Mouse (Mus musculus): ENCODE results near the gene Epn1.

- TF ChIP-seq MXI1 (IDR thresholded peaks at IDR 0.05; ENCODE audit: low read depth, low read length) (peak; percentile 96), CTCF (IDR thresholded peaks at IDR 0.05 in 2 of 3, conservative IDR thresholded peaks at IDR 0.05 in 1 of 3; ENCODE audit: control insufficient read depth in 1 of 3, insufficient read depth in 1 of 3, low read depth in 2 of 3, low read length in 3 of 3, poor library complexity in 1 of 3, severe bottlenecking in 1 of 3) (no peak), MAX (IDR thresholded peaks at IDR 0.05; ENCODE audit: low read length) (peak; percentile 95), EP300 (IDR thresholded peaks at IDR 0.05; ENCODE audit: low read depth in 1 of 2, low read length in 2 of 2) (peak in 1 of 2 experiments; percentile 20; a peak in 1 of 4 replicates), RAD21 (IDR thresholded peaks at IDR 0.05; ENCODE audit: low read depth, low read length) (no peak), TBP (IDR thresholded peaks at IDR 0.05; ENCODE audit: low read depth, low read length) (peak; percentile 75), POLR2A (IDR thresholded peaks at IDR 0.05; ENCODE audit: control insufficient read depth in 1 of 2, insufficient read depth in 1 of 2, low read depth in 1 of 2, low read length in 2 of 2, poor library complexity in 1 of 2) (peak in 1 of 2 experiments; percentile 50; a peak in 1 of 4 replicates), MYC (IDR thresholded peaks at IDR 0.05; ENCODE audit: low read depth, low read length) (peak; percentile 99), RCOR1 (IDR thresholded peaks at IDR 0.05; ENCODE audit: low read depth, low read length) (no peak)
These were observed 17.6 kb upstream of the Epn1 start for GRCm38 (mm10) chr7:5062360-5063001.

Measured in MEL (cell line).